Mouse (Mus musculus): Measurements from ENCODE around the gene Umod. TPM values are rescaled to one million over a fixed set of nuclear protein-coding genes. Genes with fewer than 3 reads are reported as not detected.

The Umod gene
- polyA plus RNA-seq, 1 experiment = not detected

DNA sequence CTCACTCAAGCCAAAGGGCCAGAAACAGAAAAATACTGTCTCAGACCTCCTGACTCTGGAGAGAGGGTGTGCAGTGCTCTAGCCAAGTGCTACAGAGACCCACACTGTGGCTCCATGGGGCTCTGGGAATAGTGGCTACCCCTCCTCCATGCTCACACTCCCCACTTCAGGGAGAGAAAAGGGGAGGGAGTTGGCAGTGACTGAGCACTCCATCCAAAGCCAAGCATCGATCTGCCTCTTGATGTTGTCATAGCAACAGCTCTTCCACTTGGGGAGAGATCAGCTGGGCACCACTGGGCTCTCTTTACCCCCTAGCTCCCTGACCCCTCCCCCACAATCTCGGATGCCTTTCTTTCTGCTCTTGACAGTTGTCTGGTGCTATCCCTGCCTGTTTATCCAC, 58.4 kb downstream of the Umod start:
- H3K4me3 ChIP-seq (replicated peaks; ENCODE audit: insufficient read depth, low read depth, low read length) = no peak overlapping the region
- no peaks in the 10 kb centered on the region for H3K4me1 ChIP-seq (ENCODE audit: control insufficient read depth, insufficient read depth, low read length)
- peak in 1 of 2 experiments; percentile 14 for DNase-seq
- no peaks in the 10 kb centered on the region for H3K27me3 ChIP-seq (ENCODE audit: control insufficient read depth, insufficient read depth, low read length)
- TF ChIP-seq CTCF (IDR thresholded peaks at IDR 0.05; ENCODE audit: borderline replicate concordance, insufficient read depth, low read depth, low read length) (no peak), POLR2A (IDR thresholded peaks at IDR 0.05; ENCODE audit: borderline replicate concordance, insufficient read depth, low read length) (no peak)
- no peak overlapping the region for H3K27ac ChIP-seq (ENCODE audit: insufficient read depth, low read length)
- 11% methylated on average over 2 of the region's 2 CpGs for WGBS

- no peaks in the 10 kb centered on the region for H3K27me3 ChIP-seq (ENCODE audit: control insufficient read depth, insufficient read depth, low read length)
- no peaks in the 10 kb centered on the region for H3K4me1 ChIP-seq (ENCODE audit: control insufficient read depth, insufficient read depth, low read length)
- no peak overlapping the region for H3K27ac ChIP-seq (ENCODE audit: insufficient read depth, low read length)
- whole genome bisulfite sequencing = 24% methylated on average over 1 of the region's 1 CpGs
- H3K4me3 ChIP-seq (replicated peaks; ENCODE audit: insufficient read depth, low read depth, low read length) = no peak overlapping the region
- DNase-seq = no peak
- TF ChIP-seq CTCF (IDR thresholded peaks at IDR 0.05; ENCODE audit: borderline replicate concordance, insufficient read depth, low read depth, low read length) = no peak
- no peak for TF ChIP-seq POLR2A (IDR thresholded peaks at IDR 0.05; ENCODE audit: borderline replicate concordance, insufficient read depth, low read length)
These were observed 60.6 kb downstream of the Umod start for GRCm38 (mm10) chr7:119418523-119418922.

Other genes with a start within 250 kb of the Umod start
- gene Gp2, start 20.0 kb downstream of the Umod start, polyA plus RNA-seq (2012; rRNA removed) = not detected in 2 replicates
- gene Acsm5, start 40.2 kb upstream of the Umod start, polyA plus RNA-seq (2012; rRNA removed) = 1.1 and 1.5 TPM in 2 replicates
- not detected in 2 replicates for gene Pdilt, start 44.2 kb upstream of the Umod start, polyA plus RNA-seq (2012; rRNA removed)
- not detected in 2 replicates for gene Acsm2, start 75.1 kb upstream of the Umod start, polyA plus RNA-seq (2012; rRNA removed)
- not detected in 2 replicates for gene Acsm1, start 127.7 kb upstream of the Umod start, polyA plus RNA-seq (2012; rRNA removed)
- gene Acsm4, start 210.7 kb upstream of the Umod start, polyA plus RNA-seq (2012; rRNA removed) = not detected in 2 replicates
- 27.9 and 28.4 TPM in 2 replicates for gene Thumpd1, start 241.5 kb upstream of the Umod start, polyA plus RNA-seq (2012; rRNA removed)

Data from cerebellum, adult 2 months (tissue).